Mouse (Mus musculus) v-Abl transformed pro-B cells (cell line): ENCODE results near the gene Rps25.
"Not testable (repeated sequence)": the region's sequence is repeated elsewhere in the genome, so short reads cannot be mapped to it uniquely, and the experiment has no call there.

Source experiments
- in situ Hi-C, 2 experiments: fragments of 400-800 bp; cut with MboI; formaldehyde crosslinking; loops; one replicate each; pipeline ENCODE4 v1.15.1; 2025; ENCODE audit not compliant: unreplicated experiment in 2 of 2

Rps25 gene

GRCm38 (mm10) chr9:44406906-44407751, at the start of gene Rps25, which contains the start of gene Trappc4:
TSS of gene Rps25 (plus strand) at chr9:44407139.
TSS of gene Trappc4 (minus strand) at chr9:44407600.
- in situ Hi-C loops = no loop called here

GRCm38 (mm10) chr9:44357207-44357606, 49.7 kb upstream of the Rps25 start:
- in situ Hi-C loops = loop anchor here (5.0 to 10.0 kb wide), 3 partner anchors 65 to 232 kb away; no protein-coding TSS in a partner anchor

- in situ Hi-C loops = no loop called here
Observed at GRCm38 (mm10) chr9:44361190-44361917, 45.6 kb upstream of the Rps25 start, which contains the start of gene Vps11. TSS of gene Vps11 (minus strand) at chr9:44361670.

GRCm38 (mm10) chr9:44361931-44362330, 45.0 kb upstream of the Rps25 start:
- in situ Hi-C loops = not testable (repeated sequence)

- in situ Hi-C loops = no loop called here
Observed at GRCm38 (mm10) chr9:44364480-44364879, 42.5 kb upstream of the Rps25 start.

- in situ Hi-C loops = no loop called here
Observed at GRCm38 (mm10) chr9:44373386-44373785, 33.6 kb upstream of the Rps25 start.

DNA sequence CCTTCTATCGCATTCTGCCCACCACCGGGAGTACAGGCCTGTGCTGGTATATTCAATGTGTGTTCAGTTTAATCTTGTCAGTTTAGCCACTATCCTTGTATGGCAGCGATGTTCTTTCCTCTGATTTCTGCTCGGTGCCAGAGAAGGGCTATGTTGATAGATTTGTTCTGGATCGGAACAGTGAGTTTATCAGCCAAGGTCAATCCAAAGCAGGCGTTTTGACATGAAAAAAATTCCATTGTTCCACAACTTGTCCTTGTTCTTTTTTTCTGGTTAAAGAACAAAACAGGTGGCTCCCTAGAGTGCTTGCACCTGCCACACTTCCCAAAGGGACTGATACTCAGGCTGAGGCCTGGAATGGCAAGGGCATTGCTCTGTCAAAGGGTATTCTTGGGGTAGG, 30.8 kb upstream of the Rps25 start:
- in situ Hi-C loops = no loop called here

DNA sequence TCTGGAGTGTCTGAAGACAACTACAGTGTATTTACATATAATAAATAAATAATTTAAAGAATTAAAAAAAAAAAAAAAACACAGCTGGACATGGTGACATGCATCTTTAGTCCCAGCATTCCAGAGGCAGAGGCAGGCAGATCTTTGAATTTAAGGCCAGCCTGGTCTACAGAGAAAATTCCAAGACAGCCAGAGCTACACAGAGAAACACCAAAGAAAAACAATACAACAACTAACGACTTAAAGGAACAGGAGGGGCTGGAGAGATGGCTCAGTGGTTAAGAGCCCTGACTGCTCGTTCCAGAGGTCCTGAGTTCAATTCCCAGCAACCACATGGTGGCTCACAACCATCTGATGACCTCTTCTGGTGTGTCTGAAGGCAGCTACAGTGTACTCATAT, 29.6 kb upstream of the Rps25 start:
- in situ Hi-C loops = not testable (repeated sequence)

DNA sequence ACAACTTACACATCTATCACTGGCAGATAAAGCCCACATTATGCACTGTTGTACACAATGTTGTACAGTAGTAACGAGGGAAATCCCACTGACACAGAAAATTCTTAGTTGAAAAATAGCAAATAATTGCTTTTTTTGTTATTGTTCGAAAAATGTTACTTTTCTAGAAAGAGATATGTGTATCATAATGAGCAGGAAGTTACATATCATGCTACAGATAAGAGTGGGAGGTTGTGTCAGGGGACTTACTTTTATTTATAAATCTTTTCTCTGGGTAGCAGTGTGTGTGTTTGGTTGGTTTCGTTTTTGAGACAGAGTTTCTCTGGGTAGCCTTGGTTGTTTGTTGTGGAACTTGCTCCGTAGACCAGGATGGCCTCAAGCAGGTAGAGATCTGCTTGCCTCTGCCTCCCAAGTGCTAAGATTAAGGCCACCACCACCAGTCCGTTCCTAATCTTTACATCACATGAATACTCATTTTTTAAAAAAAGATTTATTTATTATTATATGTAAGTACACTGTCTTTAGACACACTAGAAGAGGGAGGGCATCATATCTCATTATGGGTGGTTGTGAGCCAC, 28.7 kb upstream of the Rps25 start:
- in situ Hi-C loops = no loop called here

DNA sequence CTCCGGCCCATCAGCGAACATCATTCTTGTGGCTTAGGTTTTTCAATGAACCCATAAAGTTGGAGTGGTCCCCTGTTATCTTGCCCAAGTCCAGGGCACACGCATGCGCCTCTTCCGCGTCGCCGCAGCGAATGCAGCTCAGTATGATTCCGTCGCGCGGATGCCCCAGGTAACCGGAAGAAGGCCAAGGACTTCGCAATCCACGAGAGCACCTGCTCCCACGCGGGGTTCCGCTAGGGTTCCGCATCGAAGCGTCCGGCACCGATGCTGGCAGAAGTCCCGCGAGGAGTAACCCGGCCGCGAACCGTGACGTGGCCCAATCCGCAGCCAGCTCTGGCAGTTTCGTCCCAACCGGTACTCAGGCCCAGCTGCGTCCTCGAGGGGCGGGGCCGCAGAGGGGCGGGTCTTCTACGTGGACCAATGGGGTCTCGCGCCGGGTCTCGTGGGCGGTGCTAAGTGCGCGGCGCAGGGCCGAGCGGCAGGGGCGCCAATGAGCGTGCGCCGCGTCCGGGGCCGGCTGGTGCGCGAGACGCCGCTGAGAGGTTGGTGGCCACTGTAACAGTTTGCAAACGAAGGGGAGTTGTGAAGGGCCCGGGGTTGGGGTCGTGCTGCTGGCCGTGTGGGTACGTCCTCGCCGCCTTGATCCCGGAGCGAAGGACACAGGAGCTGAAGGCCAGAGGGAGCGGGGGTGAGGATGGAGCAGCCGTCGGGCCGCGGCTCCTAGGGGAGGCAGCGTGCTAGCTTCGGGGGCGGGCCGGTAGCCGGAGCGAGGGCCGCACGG, 27.7 kb upstream of the Rps25 start, which contains the start of gene Hyou1:
Hyou1 (plus strand) TSS at position 437 of the 781 bp plus-strand sequence.
- in situ Hi-C loops = no loop called here

DNA sequence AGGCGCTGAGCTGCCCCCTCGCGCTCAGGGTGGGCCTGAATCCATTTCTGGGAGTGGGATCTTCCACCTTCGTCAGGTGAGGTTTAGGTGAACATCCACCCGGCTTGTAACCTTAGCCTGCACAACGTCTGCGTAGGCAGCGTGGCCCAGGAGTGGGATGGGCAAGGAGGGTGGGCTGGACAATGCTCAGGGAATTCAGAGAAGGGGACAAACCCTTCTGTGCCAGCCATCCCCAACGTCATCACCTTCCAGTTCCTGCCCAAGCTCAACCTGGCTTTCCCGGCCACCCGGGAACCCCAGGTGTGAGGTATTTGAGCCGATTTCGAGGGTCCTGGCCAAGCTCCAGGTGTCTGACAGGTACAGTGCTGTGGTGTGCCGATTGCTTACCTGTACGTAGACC, 27.1 kb upstream of the Rps25 start:
- in situ Hi-C loops = no loop called here

- in situ Hi-C loops = no loop called here
Observed at GRCm38 (mm10) chr9:44384596-44384995, 22.3 kb upstream of the Rps25 start.

GRCm38 (mm10) chr9:44387221-44387620, 19.7 kb upstream of the Rps25 start:
- in situ Hi-C loops = loop anchor here in 1 of 2 experiments (5.0 kb wide), 1 partner anchor 260 kb away; no protein-coding TSS in a partner anchor

- in situ Hi-C loops = loop anchor here in 1 of 2 experiments (5.0 kb wide), 1 partner anchor 262 kb away; no protein-coding TSS in a partner anchor
Observed at GRCm38 (mm10) chr9:44389273-44389672, 17.7 kb upstream of the Rps25 start.

- in situ Hi-C loops = no loop called here
Observed at GRCm38 (mm10) chr9:44391466-44391865, 15.5 kb upstream of the Rps25 start.

- in situ Hi-C loops = no loop called here
Observed at GRCm38 (mm10) chr9:44396684-44397411, 10.1 kb upstream of the Rps25 start, which contains the start of gene Slc37a4. TSS of gene Slc37a4 (plus strand) at chr9:44396852.

GRCm38 (mm10) chr9:44398087-44398486, 8.9 kb upstream of the Rps25 start:
- in situ Hi-C loops = no loop called here

DNA sequence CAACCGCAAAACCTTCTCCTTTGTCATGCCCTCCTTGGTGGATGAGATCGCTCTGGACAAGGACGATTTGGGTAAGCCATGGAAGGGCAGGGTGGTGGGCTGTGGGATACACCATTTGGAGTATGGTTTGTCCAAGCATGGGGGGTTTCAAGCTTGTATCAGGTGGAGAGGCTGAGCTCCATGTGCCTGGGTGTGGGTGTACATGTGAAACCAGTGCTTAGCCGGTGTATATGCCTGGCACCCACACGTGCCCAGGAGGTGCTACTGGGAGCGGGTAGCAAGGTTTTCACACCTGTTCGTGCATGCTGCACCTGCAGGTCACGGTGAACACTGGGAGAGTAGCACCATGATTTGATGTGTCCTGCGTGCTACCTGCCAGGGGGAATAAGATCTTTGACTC, 8.4 kb upstream of the Rps25 start:
- in situ Hi-C loops = no loop called here

- in situ Hi-C loops = no loop called here
Observed at GRCm38 (mm10) chr9:44399114-44399794, 7.7 kb upstream of the Rps25 start.
